Comparison of ENCODE assay signal across 8 mouse cellular contexts in genomic region chr11:55533378-55533777, GRCm38 (mm10).
DNase-seq lines count a peak whose midpoint lies in the region; ATAC-seq and TF ChIP-seq lines count a peak whose summit lies in the region.

No protein-coding gene starts in this region.

- 63% methylated on average over 5 of the region's 5 CpGs for WGBS in heart, embryonic 12.5 days
- 72% methylated on average over 5 of the region's 5 CpGs for WGBS in thymus, adult 2 months

- no peaks in the 10 kb centered on the region for H3K27me3 ChIP-seq in heart, embryonic 12.5 days (replicated peaks)
- no peaks in the 10 kb centered on the region for H3K27me3 ChIP-seq in thymus, adult 2 months (ENCODE audit: control insufficient read depth, insufficient read depth, low read length)

- no peak overlapping the region for H3K9ac ChIP-seq in heart, embryonic 12.5 days

- H3K4me1 ChIP-seq in heart, embryonic 12.5 days (replicated peaks) = peaks cover 6% of the 10 kb centered on the region
- no peaks in the 10 kb centered on the region for H3K4me1 ChIP-seq in thymus, adult 2 months (replicated peaks; ENCODE audit: control insufficient read depth, insufficient read depth, low read length)

- DNase-seq in heart, adult 11 months = peak; percentile 63
- DNase-seq in Muller cell, postnatal 12 days (ENCODE audit: inconsistent ontology term) = peak; percentile 74
- peak; percentile 88 to 93 for DNase-seq in cerebellum, postnatal 25 days
- peak; percentile 22 for DNase-seq in left cerebral cortex, adult 11 months (ENCODE audit: low spot score)
- DNase-seq in thymus, adult 2 months = no peak
- no peak for DNase-seq in thymus, postnatal 4 days
- DNase-seq in thymus, postnatal 14 days = no peak

- H3K4me3 ChIP-seq in heart, embryonic 12.5 days = no peak overlapping the region
- no peak overlapping the region for H3K4me3 ChIP-seq in thymus, adult 2 months (ENCODE audit: control insufficient read depth, insufficient read depth, low read length)

- no peaks in the 10 kb centered on the region for H3K36me3 ChIP-seq in heart, embryonic 12.5 days
- no peaks in the 10 kb centered on the region for H3K36me3 ChIP-seq in thymus, adult 2 months (ENCODE audit: control insufficient read depth, insufficient read depth, low read length)

- H3K4me2 ChIP-seq in heart, embryonic 12.5 days = no peak overlapping the region

- no peak overlapping the region for H3K27ac ChIP-seq in heart, embryonic 12.5 days (ENCODE audit: poor library complexity, severe bottlenecking)
- H3K27ac ChIP-seq in thymus, adult 2 months (ENCODE audit: control insufficient read depth, insufficient read depth, low read length) = no peak overlapping the region

- no peak for TF ChIP-seq POLR2A in thymus, adult 2 months (IDR thresholded peaks at IDR 0.05; ENCODE audit: control insufficient read depth, extremely low read depth, insufficient read depth, low read length, poor library complexity)

- no peaks in the 10 kb centered on the region for H3K9me3 ChIP-seq in heart, embryonic 12.5 days (replicated peaks)

- TF ChIP-seq CTCF in thymus, adult 2 months (IDR thresholded peaks at IDR 0.05; ENCODE audit: borderline replicate concordance, control insufficient read depth, extremely low read depth, insufficient read depth, low read length, poor library complexity) = no peak

- no peak for ATAC-seq in heart, embryonic 12.5 days (ENCODE audit: insufficient number of reproducible peaks, low FRiP score)

Comparison
In these comparisons a context has a peak if more than half of its experiments do, and no peak if none do; other contexts are left out.
1. DNase-seq: peak in heart, adult 11 months (single experiment), Muller cell, postnatal 12 days (single experiment), cerebellum, postnatal 25 days (2 of 2) and left cerebral cortex, adult 11 months (single experiment); none in thymus, adult 2 months (single experiment), thymus, postnatal 4 days (single experiment) and thymus, postnatal 14 days (single experiment).